Mouse (Mus musculus) spleen, adult 2 months (tissue): ENCODE measurements around the gene Tmem106a. TPM values are rescaled to one million over a fixed set of nuclear protein-coding genes. Genes with fewer than 3 reads are reported as not detected.

ENCODE experiments used
- DNase-seq, 2 experiments: peaks; one replicate each; pipeline versions ENCODE4 v3.0.0 to v3.0.0-alpha.2; 2012 to 2021; ENCODE audit warnings: low spot score in 2 of 2, low read depth in 1 of 2
- H3K27ac ChIP-seq: fragments of 200-500 bp; 2 replicates; pipeline ENCODE4 v1.5.1; 2012; ENCODE audit warnings: low read length, inconsistent platforms; ENCODE audit not compliant: insufficient read depth
- H3K27me3 ChIP-seq: fragments of 200-500 bp; 2 replicates; pipeline ENCODE4 v1.6.1; 2012; ENCODE audit warnings: mild to moderate bottlenecking, moderate library complexity, low read length, inconsistent platforms; ENCODE audit not compliant: control insufficient read depth, insufficient read depth
- H3K36me3 ChIP-seq: fragments of 200-500 bp; 2 replicates; pipeline ENCODE4 v1.6.1; 2012; ENCODE audit warnings: mild to moderate bottlenecking, low read length, inconsistent platforms; ENCODE audit not compliant: control insufficient read depth, insufficient read depth
- H3K4me1 ChIP-seq: fragments of 200-500 bp; 2 replicates; pipeline ENCODE4 v1.6.1; 2011; ENCODE audit warnings: inconsistent platforms; ENCODE audit not compliant: control insufficient read depth, insufficient read depth, insufficient read length
- H3K4me3 ChIP-seq: fragments of 200-500 bp; 2 replicates; pipeline ENCODE4 v1.5.1; 2011; ENCODE audit warnings: mild to moderate bottlenecking, inconsistent platforms; ENCODE audit not compliant: insufficient read depth, insufficient read length; ENCODE audit errors: extremely low read depth
- CTCF ChIP-seq: fragments of 200-500 bp; IDR thresholded peaks from 2 replicates; pipeline ENCODE4 v1.5.1; 2011; ENCODE audit warnings: mild to moderate bottlenecking, inconsistent platforms; ENCODE audit not compliant: insufficient read depth, insufficient read length, insufficient replicate concordance; ENCODE audit errors: extremely low read depth
- POLR2A ChIP-seq: fragments of 200-500 bp; IDR thresholded peaks from 2 replicates; pipeline ENCODE4 v1.6.1; 2011; ENCODE audit warnings: low read depth, low read length, inconsistent platforms
- WGBS: fragments of 180-500 bp; shearing (Covaris S2); methylation state at CpG from one replicate; pipeline ENCODE4 v1.1.7; 2018; 5-methylcytosine and 5-hydroxymethylcytosine counted together
- polyA plus RNA-seq: library from polyadenylated mRNA; depleted of rRNA; stranded (reverse); fragments of >200 nt; gene quantifications from 2 replicates; pipeline ENCODE4 v1.2.3, GENCODE M21; 2012

Gene Tmem106a
- polyA plus RNA-seq, 1 experiment = 33.1 TPM

DNA sequence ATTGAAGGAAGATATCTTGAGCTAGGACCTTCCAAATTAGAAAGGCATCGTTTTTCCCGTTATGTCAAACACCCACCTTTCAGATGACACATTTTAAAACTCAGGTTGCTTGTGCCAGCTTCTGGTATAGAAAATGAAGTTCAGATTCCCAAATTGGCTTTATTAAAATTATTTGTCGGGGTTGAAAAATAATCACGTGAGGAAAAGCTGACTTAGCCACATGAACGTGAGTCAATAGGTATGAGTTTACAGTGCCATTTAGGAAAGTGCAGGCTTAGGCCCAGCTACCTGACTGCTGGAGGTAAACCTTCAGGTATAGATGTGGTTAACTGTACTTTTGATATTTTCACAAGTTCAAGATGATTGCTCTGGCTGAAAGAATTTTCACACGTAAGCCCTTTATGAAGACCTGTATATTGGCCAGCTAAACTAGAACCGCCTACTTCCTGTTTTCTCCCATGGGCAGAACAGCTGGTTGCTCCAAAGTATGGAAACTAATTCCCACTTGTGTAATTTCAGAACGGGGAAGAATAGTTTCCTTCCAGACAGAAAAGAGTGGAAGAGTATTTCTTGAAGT lies 28.6 kb upstream of the Tmem106a start:
- H3K36me3 ChIP-seq = peaks cover 10% of the 10 kb centered on the region
- peak overlapping the region; percentile 90 for H3K4me3 ChIP-seq
- no peaks in the 10 kb centered on the region for H3K27me3 ChIP-seq
- DNase-seq = no peak
- H3K27ac ChIP-seq = peak overlapping the region; percentile 95; the same call in 1 of the 2 replicates
- no peaks in the 10 kb centered on the region for H3K4me1 ChIP-seq
- WGBS = 3% methylated on average over 8 of the region's 8 CpGs
- TF ChIP-seq CTCF = no peak
- TF ChIP-seq POLR2A = no peak

DNA sequence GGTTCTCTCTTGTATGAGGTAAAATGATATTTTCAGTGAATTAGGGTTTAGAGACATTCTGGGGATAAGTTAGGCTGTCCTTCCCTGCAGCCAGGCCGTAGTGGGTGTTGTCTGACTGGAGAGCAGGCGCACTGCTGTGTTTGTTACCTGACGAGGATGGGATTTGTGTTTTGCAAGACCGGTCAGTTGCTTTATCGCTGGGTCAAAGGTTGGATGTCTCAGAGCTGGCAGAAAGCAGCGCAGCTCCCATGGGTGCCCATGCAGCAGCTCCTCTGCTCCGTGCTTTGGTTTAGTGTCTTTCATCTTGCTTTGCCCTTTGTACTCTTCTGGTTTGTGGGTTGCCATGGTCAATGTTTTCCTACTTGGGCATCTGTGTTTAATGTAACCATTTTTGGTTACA lies 25.5 kb upstream of the Tmem106a start:
- Histone ChIP-seq H3K27me3 (no peaks in the 10 kb centered on the region), H3K4me3 (no peak overlapping the region), H3K36me3 (peaks cover 23% of the 10 kb centered on the region), H3K4me1 (no peaks in the 10 kb centered on the region), H3K27ac (no peak overlapping the region)
- no peak for DNase-seq
- WGBS = 92% methylated on average over 7 of the region's 7 CpGs
- TF ChIP-seq CTCF (no peak), POLR2A (no peak)

DNA sequence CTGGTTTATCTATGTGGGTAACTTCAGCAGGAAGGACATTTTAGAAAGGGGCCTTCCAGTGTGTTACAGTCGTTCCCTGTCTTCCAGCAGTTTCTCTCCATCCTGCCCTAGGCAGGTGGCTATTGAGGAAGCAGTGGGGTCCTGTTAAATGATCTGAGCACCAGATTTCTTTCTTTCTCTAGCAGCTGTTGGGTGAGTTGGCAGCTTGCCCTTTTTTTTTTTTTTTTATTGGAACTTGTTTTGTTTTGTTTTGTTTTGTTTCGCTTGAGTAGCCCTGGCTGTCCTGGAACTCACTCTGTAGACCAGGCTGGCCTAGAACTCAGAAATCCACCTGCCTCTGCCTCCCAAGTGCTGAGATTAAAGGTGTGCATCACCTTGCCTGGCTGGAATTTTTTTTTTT lies 25.1 kb upstream of the Tmem106a start:
- WGBS = 80% methylated on average over 2 of the region's 2 CpGs
- no peak for DNase-seq
- TF ChIP-seq CTCF (no peak), POLR2A (no peak)
- no peaks in the 10 kb centered on the region for H3K27me3 ChIP-seq
- no peak overlapping the region for H3K4me3 ChIP-seq
- peaks cover 23% of the 10 kb centered on the region for H3K36me3 ChIP-seq
- no peaks in the 10 kb centered on the region for H3K4me1 ChIP-seq
- no peak overlapping the region for H3K27ac ChIP-seq

DNA sequence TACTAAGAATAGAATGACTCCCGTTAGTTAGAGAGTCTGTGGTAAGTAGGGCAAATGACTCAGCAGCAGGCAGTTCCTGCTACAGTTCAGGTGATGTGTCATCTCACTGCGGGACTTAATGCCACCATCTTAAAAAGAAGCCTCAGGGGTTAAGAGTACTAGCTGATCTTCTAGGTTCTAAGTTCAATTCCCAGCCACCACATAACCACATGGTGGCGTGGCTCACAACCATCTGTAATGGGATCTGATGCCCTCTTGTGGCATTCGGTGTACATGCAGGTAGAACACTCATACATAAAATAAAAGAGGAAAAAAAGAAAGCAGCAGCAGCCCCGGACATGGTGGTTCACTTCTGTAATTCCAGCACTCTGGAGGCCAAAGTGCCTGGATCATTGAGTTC lies 19.7 kb upstream of the Tmem106a start:
- Histone ChIP-seq H3K27ac (no peak overlapping the region), H3K36me3 (peaks cover 38% of the 10 kb centered on the region), H3K4me3 (no peak overlapping the region), H3K27me3 (no peaks in the 10 kb centered on the region), H3K4me1 (no peaks in the 10 kb centered on the region)
- DNase-seq = peak; percentile 50 to 62
- TF ChIP-seq POLR2A (no peak), CTCF (peak; percentile 53; the same call in 1 of the 2 replicates)
- WGBS = 16% methylated on average over 5 of the region's 5 CpGs

DNA sequence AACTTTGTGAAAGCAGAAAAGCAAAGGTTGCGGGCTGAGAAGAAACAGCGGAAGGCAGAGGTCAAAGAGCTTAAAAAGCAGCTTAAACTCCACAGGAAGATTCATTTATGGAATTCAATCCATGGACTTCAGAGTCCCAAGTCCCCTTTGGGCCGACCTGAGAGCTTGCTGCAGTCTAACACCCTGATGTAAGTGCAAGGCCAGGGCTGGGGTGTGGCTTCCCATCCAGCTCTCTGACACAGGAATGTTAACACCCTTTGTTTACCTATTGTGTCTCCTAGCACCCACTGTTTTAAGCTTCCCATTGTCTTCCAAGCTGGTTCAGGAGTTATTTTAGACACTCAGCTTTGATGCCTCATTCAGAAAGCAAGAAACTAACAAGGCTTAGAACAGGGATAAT lies 13.6 kb upstream of the Tmem106a start:
- Histone ChIP-seq H3K4me3 (no peak overlapping the region), H3K27ac (no peak overlapping the region), H3K36me3 (peaks cover 69% of the 10 kb centered on the region), H3K27me3 (no peaks in the 10 kb centered on the region), H3K4me1 (no peaks in the 10 kb centered on the region)
- 89% methylated on average over 3 of the region's 3 CpGs for WGBS
- TF ChIP-seq CTCF (no peak), POLR2A (no peak)
- no peak for DNase-seq

DNA sequence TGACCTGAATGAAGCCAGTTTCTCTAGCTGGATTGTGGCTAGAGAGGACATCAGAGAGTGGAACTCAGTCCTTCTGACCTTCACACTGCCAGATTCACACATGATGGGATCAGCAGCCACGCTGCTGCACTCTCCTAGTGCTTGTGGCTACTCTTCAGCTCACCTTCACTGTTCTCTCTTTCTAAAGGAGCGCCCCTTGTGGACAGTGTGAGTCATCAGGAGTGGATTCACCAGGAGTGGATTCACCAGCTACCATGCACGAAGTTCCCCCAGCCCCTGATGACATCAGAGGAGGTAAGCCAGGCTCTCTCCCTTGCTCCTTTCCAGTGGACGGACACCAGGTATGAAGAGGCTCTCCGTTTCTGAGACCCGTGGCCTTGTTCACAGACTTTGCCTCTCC lies 5.9 kb upstream of the Tmem106a start:
- DNase-seq = no peak
- no peaks in the 10 kb centered on the region for H3K27me3 ChIP-seq
- no peak overlapping the region for H3K27ac ChIP-seq
- H3K4me3 ChIP-seq = no peak overlapping the region
- TF ChIP-seq CTCF = no peak
- TF ChIP-seq POLR2A = no peak
- 95% methylated on average over 6 of the region's 6 CpGs for WGBS
- H3K36me3 ChIP-seq = peaks cover 58% of the 10 kb centered on the region
- no peaks in the 10 kb centered on the region; the same call in 1 of the 2 replicates for H3K4me1 ChIP-seq

DNA sequence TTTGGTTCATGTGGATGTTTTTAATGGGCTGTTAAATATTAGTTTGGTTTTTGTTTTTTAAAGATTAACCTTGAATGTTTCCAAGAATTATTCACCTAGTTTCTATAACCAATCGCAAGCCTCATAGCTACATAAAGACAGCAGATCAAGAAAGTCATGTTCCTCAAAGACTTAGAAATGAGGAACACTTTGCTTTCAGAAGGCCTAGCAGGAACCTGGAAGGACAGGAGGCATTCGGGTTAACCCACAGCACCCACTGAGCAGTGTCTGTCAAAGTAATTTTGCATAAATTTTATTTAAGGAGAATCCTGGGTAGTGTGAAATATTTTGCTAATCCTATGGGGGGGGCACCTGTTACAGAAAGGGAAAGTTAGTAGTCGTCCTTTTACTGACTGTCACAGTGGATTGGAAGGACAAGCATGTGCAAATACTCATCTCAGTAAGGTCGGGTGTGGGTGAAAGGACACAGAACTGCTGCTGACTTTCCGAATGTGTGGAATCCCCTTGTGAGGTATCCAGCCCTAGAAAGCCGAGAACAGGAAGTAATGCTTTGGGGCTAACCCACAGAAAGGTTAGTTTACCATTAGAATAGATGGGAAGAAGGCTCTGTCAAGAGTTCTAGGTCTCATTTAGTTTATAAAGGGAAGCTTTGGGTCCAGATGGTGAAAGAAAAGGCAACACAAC lies 819 bp upstream of the Tmem106a start:
- TF ChIP-seq CTCF = no peak
- no peak for TF ChIP-seq POLR2A
- Histone ChIP-seq H3K27me3 (no peaks in the 10 kb centered on the region), H3K36me3 (peaks cover 27% of the 10 kb centered on the region), H3K4me3 (no peak overlapping the region), H3K27ac (no peak overlapping the region), H3K4me1 (peaks cover 7% of the 10 kb centered on the region; the same call in 1 of the 2 replicates)
- DNase-seq = no peak
- WGBS = 74% methylated on average over 6 of the region's 6 CpGs
